Mouse (Mus musculus): Measurements from ENCODE around the gene Tlx1.

- TF ChIP-seq POLR2A (IDR thresholded peaks at IDR 0.05; ENCODE audit: extremely low read depth, insufficient read depth, low read length) = no peak
- TF ChIP-seq CTCF (IDR thresholded peaks at IDR 0.05; ENCODE audit: extremely low read depth, insufficient read depth, low read length) = no peak
Observed at GRCm38 (mm10) chr19:45159991-45160390, 9.5 kb downstream of the Tlx1 start.

Measured in cortical plate, adult 2 months (tissue).